46 mouse cellular contexts compared by ENCODE assay signal in genomic region chr15:8460871-8461270, GRCm38 (mm10). TPM values are rescaled to one million over a fixed set of nuclear protein-coding genes. Genes with fewer than 3 reads are reported as not detected.
"Had no signal": no experiment of that assay in that cellular context is flagged by ENCODE, and none has a peak within 500 bp of the region (broad histone marks: within the 10 kb centered on the region; RNA-seq: fewer than 3 reads in every experiment).

No protein-coding gene starts in this region.

- H3K27ac ChIP-seq: limb, embryonic 10.5 days; limb, embryonic 12.5 days; limb, embryonic 13.5 days; limb, embryonic 15.5 days; liver, embryonic 12.5 days; liver, embryonic 14.5 days; liver, embryonic 15.5 days; lung, embryonic 15.5 days; macrophage; midbrain, embryonic 10.5 days; midbrain, embryonic 12.5 days; midbrain, embryonic 13.5 days; midbrain, embryonic 15.5 days; neural tube, embryonic 12.5 days; neural tube, embryonic 13.5 days had no signal

- H3K4me1 ChIP-seq: limb, embryonic 10.5 days; limb, embryonic 12.5 days; limb, embryonic 13.5 days; limb, embryonic 15.5 days; lung, embryonic 15.5 days; midbrain, embryonic 10.5 days; midbrain, embryonic 12.5 days; midbrain, embryonic 13.5 days; midbrain, embryonic 15.5 days; neural tube, embryonic 12.5 days; neural tube, embryonic 13.5 days had no signal

- H3K9ac ChIP-seq: limb, embryonic 12.5 days; limb, embryonic 13.5 days; limb, embryonic 15.5 days; liver, embryonic 12.5 days; liver, embryonic 14.5 days; liver, embryonic 15.5 days; liver, postnatal 0 days; lung, embryonic 14.5 days; lung, embryonic 15.5 days; midbrain, embryonic 12.5 days; midbrain, embryonic 13.5 days; midbrain, embryonic 15.5 days; neural tube, embryonic 12.5 days; neural tube, embryonic 13.5 days had no signal

- DNase-seq: left cerebral cortex, postnatal 4 days; liver; liver, postnatal 0 days; lung, adult 18-20 months; lung, adult 2 months; lung, embryonic 14.5 days; lung, postnatal 10 days; lung, postnatal 14 days; lung, postnatal 36 days; lung, postnatal 4 days; midbrain, embryonic 14.5 days had no signal

- H3K4me3 ChIP-seq: limb, embryonic 10.5 days; limb, embryonic 12.5 days; limb, embryonic 13.5 days; limb, embryonic 15.5 days; liver, embryonic 12.5 days; liver, embryonic 15.5 days; lung, embryonic 15.5 days; megakaryocyte, embryonic 14.5 days; midbrain, embryonic 10.5 days; midbrain, embryonic 12.5 days; midbrain, embryonic 13.5 days; midbrain, embryonic 15.5 days; myocyte; neural tube, embryonic 12.5 days; neural tube, embryonic 13.5 days had no signal

- ATAC-seq: liver, embryonic 12.5 days; liver, postnatal 0 days; lung, postnatal 0 days; midbrain, embryonic 13.5 days; midbrain, embryonic 15.5 days; midbrain, embryonic 16.5 days had no signal

- H3K9me3 ChIP-seq: limb, embryonic 10.5 days; limb, embryonic 12.5 days; limb, embryonic 13.5 days; limb, embryonic 15.5 days; liver, embryonic 12.5 days; liver, embryonic 15.5 days; lung, embryonic 15.5 days; megakaryocyte, embryonic 14.5 days; midbrain, embryonic 10.5 days; midbrain, embryonic 12.5 days; midbrain, embryonic 13.5 days; midbrain, embryonic 15.5 days; neural tube, embryonic 12.5 days; neural tube, embryonic 13.5 days had no signal

- H3K27me3 ChIP-seq: limb, embryonic 12.5 days; limb, embryonic 13.5 days; limb, embryonic 15.5 days; liver, embryonic 12.5 days; liver, embryonic 15.5 days; lung, embryonic 15.5 days; megakaryocyte, embryonic 14.5 days; midbrain, embryonic 12.5 days; midbrain, embryonic 13.5 days; midbrain, embryonic 15.5 days; neural tube, embryonic 12.5 days; neural tube, embryonic 13.5 days had no signal

- H3K4me2 ChIP-seq: limb, embryonic 12.5 days; limb, embryonic 13.5 days; limb, embryonic 15.5 days; liver, embryonic 12.5 days; liver, embryonic 15.5 days; lung, embryonic 14.5 days; lung, embryonic 15.5 days; midbrain, embryonic 11.5 days; midbrain, embryonic 12.5 days; midbrain, embryonic 13.5 days; midbrain, embryonic 15.5 days; neural tube, embryonic 12.5 days; neural tube, embryonic 13.5 days had no signal

- H3K36me3 ChIP-seq: limb, embryonic 10.5 days; limb, embryonic 12.5 days; limb, embryonic 13.5 days; limb, embryonic 15.5 days; liver, embryonic 12.5 days; liver, embryonic 15.5 days; lung, embryonic 15.5 days; midbrain, embryonic 10.5 days; midbrain, embryonic 12.5 days; midbrain, embryonic 13.5 days; midbrain, embryonic 15.5 days; neural tube, embryonic 12.5 days; neural tube, embryonic 13.5 days had no signal

RNA-seq across cellular contexts. Expression of gene Gm2310, which starts 58.9 kb away (rescaled TPM):
- total RNA-seq: left cerebral cortex, adult 8-10 months; left cerebral cortex, postnatal 10 days; left cerebral cortex, postnatal 14 days; left cerebral cortex, postnatal 25 days; left cerebral cortex, postnatal 36 days; left cerebral cortex, postnatal 4 days; liver, adult 2 months; megakaryocyte progenitor cell, adult 5-6 weeks; megakaryocyte, adult 5-6 weeks; midbrain, postnatal 0 days; monocyte, adult 5-6 weeks had no signal
- polyA plus RNA-seq: limb, embryonic 10.5 days; limb, embryonic 11.5 days; limb, embryonic 12.5 days; limb, embryonic 13.5 days; limb, embryonic 14.5 days; limb, embryonic 15.5 days; liver, adult 2 months; liver, embryonic 12.5 days; liver, embryonic 14.5 days; liver, embryonic 15.5 days; liver, embryonic 16.5 days; liver, postnatal 0 days; lung, adult 2 months; lung, embryonic 14.5 days; lung, embryonic 15.5 days; lung, embryonic 16.5 days; lung, postnatal 0 days; macrophage; midbrain, embryonic 10.5 days; midbrain, embryonic 11.5 days; midbrain, embryonic 12.5 days; midbrain, embryonic 13.5 days; midbrain, embryonic 14.5 days; midbrain, embryonic 15.5 days; midbrain, embryonic 16.5 days; midbrain, postnatal 0 days; myocyte; neural tube, embryonic 11.5 days; neural tube, embryonic 12.5 days; neural tube, embryonic 13.5 days had no signal
